Mouse (Mus musculus) heart, embryonic 14.5 days (tissue): Measurements from ENCODE around the gene Camsap3. TPM values are rescaled to one million over a fixed set of nuclear protein-coding genes. Genes with fewer than 3 reads are reported as not detected.

Experiments used
- ATAC-seq: fragments of 200-750 bp; cut with Nextera tagmentation; 2 replicates; pipeline ENCODE4 v1.8.0; 2017; ENCODE audit warnings: low read depth, moderate TSS enrichment; ENCODE audit not compliant: insufficient number of reproducible peaks, insufficient read depth, low FRiP score
- H3K27ac ChIP-seq, 2 experiments: fragments of 200-500 bp in 1 of 2; fragments of 300-500 bp in 1 of 2; sonication (generic) in 1 of 2; replicated peaks in 1 of 2; 2 replicates each; pipeline ENCODE4 v1.5.1; 2012 to 2014; ENCODE audit warnings: low read depth in 2 of 2, low read length in 2 of 2, control low read depth in 1 of 2, mild to moderate bottlenecking in 1 of 2, mixed read lengths in 1 of 2; ENCODE audit not compliant: control insufficient read depth in 1 of 2, insufficient read depth in 1 of 2
- H3K27me3 ChIP-seq: fragments of 300-500 bp; sonication (generic); 2 replicates; pipeline ENCODE4 v1.6.1; 2014; ENCODE audit warnings: mild to moderate bottlenecking, low read length, control low read depth; ENCODE audit not compliant: control insufficient read depth, insufficient read depth
- H3K36me3 ChIP-seq: fragments of 300-500 bp; sonication (generic); 2 replicates; pipeline ENCODE4 v1.6.1; 2014; ENCODE audit warnings: mild to moderate bottlenecking, control low read depth, low read length, mixed read lengths; ENCODE audit not compliant: control insufficient read depth, insufficient read depth
- H3K4me1 ChIP-seq, 2 experiments: fragments of 200-500 bp in 1 of 2; fragments of 300-500 bp in 1 of 2; sonication (generic) in 1 of 2; 2 replicates each; pipeline ENCODE4 v1.6.1; 2012 to 2014; ENCODE audit warnings: low read length in 2 of 2, control low read depth in 1 of 2, mixed read lengths in 1 of 2; ENCODE audit not compliant: control insufficient read depth in 2 of 2, insufficient read depth in 2 of 2
- H3K4me2 ChIP-seq: fragments of 300-500 bp; sonication (generic); 2 replicates; pipeline ENCODE4 v1.6.1; 2014; ENCODE audit warnings: mild to moderate bottlenecking, low read length
- H3K4me3 ChIP-seq, 2 experiments: fragments of 200-500 bp in 1 of 2; fragments of 300-500 bp in 1 of 2; sonication (generic) in 1 of 2; 2 replicates each; pipeline ENCODE4 v1.5.1; 2012 to 2014; ENCODE audit warnings: low read length in 2 of 2, mild to moderate bottlenecking in 2 of 2, control low read depth in 1 of 2, low read depth in 1 of 2, moderate library complexity in 1 of 2; ENCODE audit not compliant: control insufficient read depth in 1 of 2, insufficient read depth in 1 of 2
- H3K9ac ChIP-seq: fragments of 300-500 bp; sonication (generic); 2 replicates; pipeline ENCODE4 v1.6.1; 2014; ENCODE audit warnings: mild to moderate bottlenecking, low read length
- H3K9me3 ChIP-seq: fragments of 300-500 bp; sonication (generic); 2 replicates; pipeline ENCODE4 v1.6.1; 2016; ENCODE audit warnings: low read length, control low read depth; ENCODE audit not compliant: control insufficient read depth
- WGBS: fragments of 180-500 bp; shearing (Covaris S2); extraction: QIAGEN DNeasy Blood & Tissue Kit; methylation state at CpG from one replicate; pipeline ENCODE4 v1.1.7; 2014; 5-methylcytosine and 5-hydroxymethylcytosine counted together
- polyA plus RNA-seq: library from polyadenylated mRNA; unstranded; fragments of >200 nt; fragmentation: Nextera tagmentation; extraction: Ambion mirVana; gene quantifications from 2 replicates; pipeline ENCODE4 v1.2.1, GENCODE M21; 2014

Gene Camsap3
- polyA plus RNA-seq, 1 experiment from 2014 or later: 2.9 TPM

DNA sequence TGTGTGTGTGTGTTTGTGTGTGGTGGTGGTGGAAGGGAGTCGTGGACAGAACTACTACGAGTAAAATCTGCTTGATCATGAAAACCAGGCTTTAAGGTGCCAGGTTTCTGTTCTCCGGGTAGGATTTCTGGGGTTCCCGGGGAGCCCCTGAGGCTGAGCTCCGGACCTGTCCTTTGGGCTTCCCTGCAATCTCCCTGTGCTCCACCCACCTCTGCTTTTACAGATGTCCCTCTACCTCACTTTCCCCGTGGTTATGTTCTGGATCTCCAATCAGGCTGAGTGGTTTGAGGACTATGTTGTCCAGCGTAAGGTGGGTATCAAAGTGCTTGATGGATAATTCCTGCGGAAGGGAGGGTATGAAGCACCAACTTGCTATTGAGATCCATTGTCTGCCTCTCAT is 35.0 kb downstream of the Camsap3 start:
- Histone ChIP-seq H3K27ac (no peak overlapping the region), H3K9ac (peak overlapping the region; percentile 85), H3K9me3 (no peaks in the 10 kb centered on the region), H3K36me3 (peaks cover 21% of the 10 kb centered on the region), H3K4me3 (peak overlapping the region; percentile 63 to 71; a peak in 2 of 4 replicates), H3K27me3 (no peaks in the 10 kb centered on the region), H3K4me2 (peak overlapping the region; percentile 88), H3K4me1 (peaks cover 5 to 16% of the 10 kb centered on the region in 2 experiments; a peak in 3 of 4 replicates)
- 65% methylated on average over 8 of the region's 8 CpGs for WGBS
- no peak for ATAC-seq

DNA sequence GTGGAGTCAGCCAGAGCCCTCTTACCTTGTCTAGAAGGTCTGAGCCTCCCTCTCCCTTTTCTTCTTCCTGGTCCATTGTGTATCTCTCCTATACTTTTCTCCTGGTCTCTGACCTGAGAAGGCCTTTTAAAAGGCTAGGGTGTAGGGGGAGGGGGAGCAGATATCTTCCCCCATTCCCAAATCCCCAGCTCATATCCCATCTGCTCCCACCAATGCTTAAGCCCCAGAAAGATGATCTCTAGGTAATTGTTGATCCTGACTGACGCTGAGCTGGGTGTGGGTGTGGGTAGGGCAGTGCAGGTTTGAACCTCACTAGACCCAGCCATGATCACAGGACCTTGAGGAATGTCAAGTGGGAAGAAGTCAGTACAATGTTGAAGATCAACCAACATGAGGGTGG is 38.4 kb downstream of the Camsap3 start, which contains the start of gene Pcp2:
TSS of gene Pcp2 (minus strand) at position 101 of the 400 bp plus-strand sequence.
- ATAC-seq: no peak
- H3K27ac ChIP-seq: no peak within 1 kb of the TSS
- no peak within 1 kb of the TSS for H3K4me2 ChIP-seq
- H3K36me3 ChIP-seq: 0 out of 2 replicates have a peak, but pooled peaks cover 3% of the 10 kb centered on the region
- H3K9me3 ChIP-seq: no peaks in the 10 kb centered on the region
- H3K4me1 ChIP-seq: peaks cover 4 to 7% of the 10 kb centered on the region in 2 experiments
- H3K4me3 ChIP-seq: no peak within 1 kb of the TSS
- H3K27me3 ChIP-seq: peaks cover 10% of the 10 kb centered on the region; the same call in 1 of the 2 replicates
- WGBS: 69% methylated on average over 1 of the region's 1 CpGs
- H3K9ac ChIP-seq: no peak within 1 kb of the TSS

DNA sequence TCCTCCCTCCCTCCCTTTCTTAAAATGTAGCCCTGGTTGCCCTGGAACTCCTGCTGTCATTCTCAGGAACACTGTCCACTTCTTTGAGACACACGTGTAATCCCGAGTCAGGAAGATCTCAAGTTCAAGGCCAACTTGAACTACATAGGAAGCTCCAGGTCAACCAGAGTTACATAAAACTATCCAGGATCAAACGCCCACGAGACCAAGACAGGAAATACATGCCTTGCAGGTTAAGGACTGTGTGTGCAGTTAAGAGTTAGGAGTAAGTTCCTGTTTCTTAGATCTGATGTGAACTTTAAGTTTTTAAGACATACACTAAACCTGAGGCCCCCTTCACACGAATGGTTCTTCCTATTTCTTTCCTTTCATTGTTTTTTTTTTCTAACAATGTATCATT is 39.9 kb downstream of the Camsap3 start:
- Histone ChIP-seq H3K27ac (no peak overlapping the region), H3K27me3 (peaks cover 10% of the 10 kb centered on the region; the same call in 1 of the 2 replicates), H3K4me2 (no peak overlapping the region), H3K36me3 (0 out of 2 replicates have a peak, but pooled peaks cover 3% of the 10 kb centered on the region), H3K4me1 (peaks cover 6 to 7% of the 10 kb centered on the region in 2 experiments; a peak in 3 of 4 replicates), H3K4me3 (no peak overlapping the region), H3K9ac (no peak overlapping the region), H3K9me3 (no peaks in the 10 kb centered on the region)
- 42% methylated on average over 5 of the region's 5 CpGs for WGBS
- ATAC-seq: no peak

DNA sequence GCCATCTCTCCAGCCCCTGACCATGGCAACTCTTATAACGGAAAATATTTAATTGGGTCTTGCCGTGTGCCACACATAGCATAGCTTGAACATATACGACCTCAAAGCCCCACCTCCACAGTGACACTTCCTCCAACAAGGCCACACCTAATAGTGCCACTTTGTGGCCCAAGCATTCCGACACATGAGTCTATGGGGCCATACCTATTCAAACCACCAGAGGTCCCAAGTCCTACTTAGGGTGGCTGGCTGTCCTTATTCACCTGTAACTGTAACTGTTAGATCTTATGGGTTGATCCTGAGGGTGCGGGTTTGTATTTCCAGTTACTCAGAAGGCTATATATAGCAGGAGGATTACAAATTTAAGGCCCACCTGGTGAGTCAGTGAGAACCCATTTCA is 40.9 kb downstream of the Camsap3 start:
- Histone ChIP-seq H3K4me2 (no peak overlapping the region), H3K9ac (no peak overlapping the region), H3K9me3 (no peaks in the 10 kb centered on the region), H3K4me1 (peaks cover 5% of the 10 kb centered on the region in 2 experiments; a peak in 2 of 4 replicates), H3K36me3 (0 out of 2 replicates have a peak, but pooled peaks cover 3% of the 10 kb centered on the region), H3K27me3 (peaks cover 10% of the 10 kb centered on the region; the same call in 1 of the 2 replicates), H3K4me3 (no peak overlapping the region), H3K27ac (no peak overlapping the region)
- ATAC-seq: no peak
- WGBS: 20% methylated on average over 5 of the region's 5 CpGs

DNA sequence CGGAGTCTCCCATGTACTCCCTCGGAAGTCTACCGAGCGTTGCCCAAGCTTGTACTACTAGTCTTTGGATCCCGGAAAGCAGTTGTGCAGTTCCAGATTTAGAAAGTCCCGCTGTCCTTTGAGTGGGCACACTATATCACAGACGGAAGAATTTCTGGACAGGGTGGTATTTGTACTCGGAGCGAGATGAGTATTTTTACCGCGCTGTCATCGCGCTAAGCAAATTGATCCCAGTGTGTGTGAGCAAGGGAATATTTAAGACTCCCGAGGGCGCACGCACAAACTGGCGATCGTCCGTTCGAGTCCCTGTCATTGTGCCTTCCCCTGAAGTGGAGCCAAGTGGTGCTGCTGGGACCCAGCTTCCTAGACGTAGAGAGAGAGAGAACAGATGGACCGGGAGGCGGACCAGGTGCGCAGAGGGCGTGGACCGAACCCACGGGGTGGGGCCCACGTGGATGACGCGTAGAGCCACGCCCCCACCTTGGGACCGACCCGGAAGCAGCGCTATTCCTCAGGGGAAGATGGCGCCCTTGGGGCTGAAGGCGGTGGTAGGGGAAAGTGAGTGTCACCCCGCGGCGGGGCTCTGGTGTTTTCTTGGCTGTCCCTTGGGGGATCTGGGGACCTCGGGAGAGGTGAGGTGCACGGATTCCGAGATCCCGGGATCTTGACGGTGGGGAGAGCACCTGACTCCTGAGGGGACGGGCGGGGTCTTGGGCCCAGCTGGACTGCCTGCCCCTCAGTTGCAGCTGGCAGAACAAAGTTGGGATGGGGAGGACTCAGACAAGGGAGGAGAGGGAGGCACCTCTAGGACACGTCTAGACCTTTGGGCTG is 43.8 kb downstream of the Camsap3 start, which contains the start of gene Stxbp2:
TSS of gene Stxbp2 (plus strand) at position 309 of the 831 bp plus-strand sequence.
- peaks cover 5% of the 10 kb centered on the region in 2 experiments; a peak in 2 of 4 replicates for H3K4me1 ChIP-seq
- peak within 1 kb of the TSS; percentile 73 for H3K9ac ChIP-seq
- peaks cover 16% of the 10 kb centered on the region for H3K36me3 ChIP-seq
- peaks cover 10% of the 10 kb centered on the region; the same call in 1 of the 2 replicates for H3K27me3 ChIP-seq
- WGBS: 4% methylated on average over 47 of the region's 47 CpGs
- peak within 1 kb of the TSS; percentile 54 to 68 for H3K4me3 ChIP-seq
- peak; percentile 80 for ATAC-seq
- peak within 1 kb of the TSS; percentile 87 for H3K4me2 ChIP-seq
- no peaks in the 10 kb centered on the region for H3K9me3 ChIP-seq
- H3K27ac ChIP-seq: no peak within 1 kb of the TSS

DNA sequence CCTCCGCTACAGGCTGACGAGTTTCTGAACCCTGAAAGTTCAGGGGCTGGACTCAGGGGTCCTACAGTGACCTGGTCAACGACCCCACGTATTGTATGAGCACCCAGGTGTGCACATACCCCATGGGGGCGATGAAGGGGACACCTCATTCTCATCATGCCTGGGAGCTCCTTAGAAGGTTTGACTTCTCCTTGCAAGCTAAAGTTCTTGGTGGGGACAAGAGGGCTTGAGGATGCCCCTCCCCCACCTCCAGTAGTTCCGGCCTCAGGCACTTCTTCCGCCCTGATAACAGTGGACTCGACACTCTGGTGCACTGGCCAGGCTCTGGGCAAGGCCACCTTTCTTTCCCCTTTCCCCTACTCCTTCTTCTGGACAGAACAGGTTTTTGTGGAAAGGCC is 44.4 kb downstream of the Camsap3 start:
- Histone ChIP-seq H3K4me1 (peaks cover 5% of the 10 kb centered on the region in 2 experiments; a peak in 2 of 4 replicates), H3K9me3 (no peaks in the 10 kb centered on the region), H3K9ac (peak overlapping the region; percentile 73), H3K27ac (no peak overlapping the region), H3K4me2 (peak overlapping the region; percentile 87), H3K4me3 (peak overlapping the region; percentile 54 to 68), H3K27me3 (peaks cover 10% of the 10 kb centered on the region; the same call in 1 of the 2 replicates), H3K36me3 (peaks cover 22% of the 10 kb centered on the region)
- ATAC-seq: 0 out of 2 replicates have a peak, but pooled peaks have one; percentile 6
- WGBS: 10% methylated on average over 8 of the region's 8 CpGs

DNA sequence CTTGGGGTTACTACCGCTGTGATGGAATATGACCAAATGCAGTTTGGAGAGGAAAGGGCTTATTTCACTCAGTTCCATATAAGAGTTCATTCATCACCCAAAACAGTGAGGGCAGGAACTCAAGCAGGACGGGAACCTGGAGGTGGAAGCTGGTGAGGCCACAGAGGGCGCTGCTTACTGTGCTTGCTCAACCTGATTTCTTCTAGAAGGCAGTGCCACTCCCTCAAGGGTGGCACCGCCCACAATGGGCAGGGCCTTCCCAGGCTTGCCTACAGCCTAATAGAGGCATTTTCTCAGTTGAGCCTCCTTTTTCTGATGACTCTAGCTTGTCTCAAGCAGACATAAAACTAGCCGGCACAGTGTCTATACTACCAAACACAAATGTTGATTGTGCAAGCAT is 58.7 kb downstream of the Camsap3 start:
- 23% methylated on average over 5 of the region's 5 CpGs for WGBS
- H3K4me1 ChIP-seq: no peaks in the 10 kb centered on the region
- no peaks in the 10 kb centered on the region for H3K9me3 ChIP-seq
- no peak overlapping the region for H3K27ac ChIP-seq
- no peak overlapping the region for H3K4me3 ChIP-seq
- H3K27me3 ChIP-seq: no peaks in the 10 kb centered on the region
- no peak overlapping the region for H3K9ac ChIP-seq
- ATAC-seq: no peak
- H3K36me3 ChIP-seq: peaks cover 8% of the 10 kb centered on the region; the same call in 1 of the 2 replicates
- H3K4me2 ChIP-seq: no peak overlapping the region
